Mouse (Mus musculus) bone marrow, adult 2 months (tissue): ENCODE results near the gene Nras. TPM values are rescaled to one million over a fixed set of nuclear protein-coding genes. Genes with fewer than 3 reads are reported as not detected.

Experiments
- H3K27ac ChIP-seq: fragments of 200-500 bp; 2 replicates; pipeline ENCODE4 v1.5.1; 2012; ENCODE audit warnings: low read depth, mild to moderate bottlenecking, control low read depth, inconsistent platforms, low read length; ENCODE audit not compliant: control insufficient read depth, poor library complexity, insufficient read depth
- H3K4me1 ChIP-seq: fragments of 200-500 bp; 2 replicates; pipeline ENCODE4 v1.6.1; 2011; ENCODE audit warnings: low read length; ENCODE audit not compliant: control insufficient read depth, insufficient read depth
- H3K4me3 ChIP-seq: fragments of 200-500 bp; replicated peaks from 2 replicates; pipeline ENCODE3; 2011; ENCODE audit warnings: mild to moderate bottlenecking, low read depth, low read length, control low read depth; ENCODE audit not compliant: control insufficient read depth
- CTCF ChIP-seq: fragments of 200-500 bp; IDR thresholded peaks from 2 replicates; pipeline ENCODE4 v1.5.1; 2011; ENCODE audit warnings: low read length, control low read depth; ENCODE audit not compliant: control insufficient read depth, insufficient read depth
- POLR2A ChIP-seq: fragments of 200-500 bp; IDR thresholded peaks from 2 replicates; pipeline ENCODE4 v1.6.1; 2011; ENCODE audit warnings: low read depth, mild to moderate bottlenecking, control low read depth, low read length, borderline replicate concordance; ENCODE audit not compliant: control insufficient read depth
- WGBS: fragments of 180-500 bp; shearing (Covaris S2); methylation state at CpG from one replicate; pipeline ENCODE4 v1.1.7; 2018; 5-methylcytosine and 5-hydroxymethylcytosine counted together
- polyA plus RNA-seq: library from polyadenylated mRNA; stranded (reverse); fragments of >200 nt; gene quantifications from 2 replicates; pipeline ENCODE4 v1.2.4, GENCODE M21; 2011; ENCODE audit warnings: low replicate concordance; ENCODE audit not compliant: missing spikeins, insufficient read depth, insufficient read length

The Nras gene
- polyA plus RNA-seq, 1 experiment, result 23.7 TPM

DNA sequence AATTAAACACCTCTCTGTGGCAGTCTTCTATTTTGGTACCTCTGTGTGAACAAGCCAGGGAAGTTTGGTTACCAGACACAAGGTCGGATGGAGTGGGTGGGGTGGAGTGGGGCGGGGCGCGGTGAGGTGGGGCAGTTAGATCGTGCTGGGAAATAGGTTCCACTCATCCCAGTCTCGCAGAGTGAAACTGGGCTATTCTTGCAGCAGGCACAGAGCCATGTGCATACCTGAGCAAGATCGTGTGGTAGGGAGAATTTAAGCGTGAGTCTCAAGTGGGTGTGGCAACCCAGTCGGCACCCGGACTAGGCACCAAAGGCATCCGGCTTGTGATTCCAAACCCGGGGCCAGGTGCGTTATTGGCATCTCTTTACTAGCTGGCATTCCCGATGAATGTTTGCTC lies 43.8 kb downstream of the Nras start:
- peak overlapping the region; percentile 79 for H3K4me3 ChIP-seq
- WGBS, result under 1% methylated on average over 14 of the region's 14 CpGs
- H3K4me1 ChIP-seq, result no peaks in the 10 kb centered on the region; the same call in 1 of the 2 replicates
- TF ChIP-seq CTCF, result no peak
- TF ChIP-seq POLR2A, result no peak
- no peak overlapping the region for H3K27ac ChIP-seq

DNA sequence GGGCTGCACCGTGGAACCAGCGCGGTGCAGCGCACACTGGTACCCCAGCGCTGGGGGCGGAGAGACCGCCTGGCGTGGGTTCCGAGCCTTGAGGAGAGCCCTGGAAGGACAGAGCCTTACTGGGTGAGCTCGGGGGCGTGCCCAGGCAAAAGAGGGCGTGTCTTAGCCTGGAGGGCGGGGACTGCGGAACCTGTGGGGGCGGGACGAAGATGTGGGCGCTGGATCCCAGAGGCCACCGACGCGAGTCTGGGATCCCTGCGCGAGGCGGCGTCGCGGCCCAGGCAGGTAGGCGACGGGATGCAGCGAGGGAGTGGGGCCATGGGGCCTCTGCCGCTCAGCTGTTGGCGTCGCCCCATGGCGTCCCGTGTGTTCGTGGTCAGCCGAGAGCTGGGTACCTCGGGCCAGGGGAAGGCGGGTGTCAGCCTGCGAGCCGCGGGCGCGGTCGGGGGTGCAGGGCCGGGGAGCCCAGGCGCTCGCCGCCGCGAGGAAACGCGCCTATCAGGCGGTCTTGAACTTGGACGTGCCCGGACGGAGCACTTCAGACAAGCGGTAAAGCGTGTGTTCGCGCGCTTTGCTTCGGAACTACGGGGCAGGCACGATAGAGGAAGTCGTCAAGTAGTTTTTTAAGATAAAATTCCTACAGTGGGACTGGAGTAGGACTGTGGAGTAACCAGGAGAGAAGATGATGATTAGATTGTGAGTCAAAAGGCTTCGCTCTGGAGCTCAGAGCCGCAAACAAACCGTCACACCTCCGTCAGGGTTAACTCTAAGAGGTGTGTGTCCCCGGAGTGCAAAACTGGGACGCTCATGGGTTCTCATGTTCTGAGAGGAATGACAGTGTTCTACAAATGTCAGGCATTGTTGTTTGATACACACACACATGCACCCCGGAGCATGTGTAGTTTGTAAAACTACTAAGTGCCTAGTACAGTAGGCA lies 44.6 kb downstream of the Nras start, which contains the start of gene Dennd2c:
TSS of gene Dennd2c (plus strand) at position 151 of the 937 bp plus-strand sequence.
- TF ChIP-seq POLR2A (peak; percentile 68; the same call in 1 of the 2 replicates), CTCF (no peak)
- no peaks in the 10 kb centered on the region; the same call in 1 of the 2 replicates for H3K4me1 ChIP-seq
- under 1% methylated on average over 72 of the region's 72 CpGs for WGBS
- peak within 1 kb of the TSS; percentile 52; the same call in 1 of the 2 replicates for H3K27ac ChIP-seq
- peak within 1 kb of the TSS; percentile 79 for H3K4me3 ChIP-seq

DNA sequence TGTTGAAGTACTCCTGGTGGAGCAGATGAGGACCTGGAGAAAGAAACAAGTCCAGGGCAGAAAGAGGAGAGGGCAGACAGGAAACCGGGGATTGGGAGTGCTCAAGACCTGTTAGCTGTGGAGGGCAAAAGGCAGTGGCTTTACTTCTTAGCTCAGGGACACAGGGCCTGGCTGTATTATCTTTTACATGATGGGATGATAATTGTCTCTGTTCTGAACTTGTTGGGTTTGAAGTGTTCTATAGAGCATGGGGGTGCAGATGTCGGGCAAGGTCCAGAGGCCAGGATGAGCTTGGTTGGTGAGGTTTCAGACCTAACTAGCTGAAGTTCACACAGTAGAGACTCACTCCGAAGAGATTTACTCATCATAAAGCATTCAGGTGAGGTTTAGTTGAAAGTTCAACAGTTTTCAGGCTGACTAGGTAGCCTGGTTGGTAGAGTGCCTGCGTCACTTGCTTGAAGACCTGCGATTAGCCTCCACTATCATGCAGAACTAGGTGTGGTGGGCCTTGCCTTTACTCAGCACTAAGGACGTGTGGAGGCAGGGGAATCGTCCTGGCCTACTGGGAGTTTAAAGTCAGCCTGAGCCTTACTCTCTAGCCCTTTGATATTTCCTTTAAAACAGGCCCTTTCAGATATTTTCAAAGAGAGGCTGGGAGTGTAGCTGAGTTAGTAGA lies 49.6 kb downstream of the Nras start:
- no peak for TF ChIP-seq POLR2A
- no peak for TF ChIP-seq CTCF
- H3K4me1 ChIP-seq, result peaks cover 3% of the 10 kb centered on the region
- WGBS, result 84% methylated on average over 7 of the region's 7 CpGs
- no peak overlapping the region for H3K27ac ChIP-seq
- no peak overlapping the region for H3K4me3 ChIP-seq

DNA sequence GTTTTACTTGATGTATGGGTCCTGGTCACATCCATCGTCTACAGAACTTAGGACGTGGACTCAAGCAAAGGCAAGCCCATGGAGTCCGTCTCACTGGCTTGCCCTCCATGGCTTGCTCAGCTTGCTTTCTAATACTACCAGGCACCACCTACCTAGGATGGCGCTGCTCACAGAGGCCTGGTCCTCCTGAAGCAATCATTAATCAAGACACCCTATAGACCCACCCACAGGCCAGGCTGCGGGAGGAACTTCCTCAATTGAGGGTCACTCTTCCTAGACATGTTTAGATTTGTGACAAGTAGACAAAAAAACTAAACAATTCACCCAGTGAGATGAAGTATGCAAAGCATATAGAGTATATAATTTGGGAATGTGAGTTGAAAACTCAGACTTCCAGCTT lies 54.1 kb downstream of the Nras start:
- Histone ChIP-seq H3K27ac (no peak overlapping the region), H3K4me3 (no peak overlapping the region), H3K4me1 (peaks cover 3% of the 10 kb centered on the region)
- 53% methylated on average over 5 of the region's 5 CpGs for WGBS
- TF ChIP-seq POLR2A (no peak), CTCF (no peak)

Other genes starting within 250 kb of the Nras start
- 4.2 TPM in 1 of 2 replicates, not detected in the other for gene Sycp1, start 122.2 kb upstream of the Nras start, polyA plus RNA-seq
- gene Nr1h5, start 94.2 kb upstream of the Nras start, polyA plus RNA-seq, result 0.52 TPM in 1 of 2 replicates, not detected in the other
- gene Sike1, start 62.6 kb upstream of the Nras start, polyA plus RNA-seq, result 8.4 and 18.8 TPM in 2 replicates
- 72.4 and 116 TPM in 2 replicates for gene Csde1, start 37.9 kb upstream of the Nras start, polyA plus RNA-seq
- gene Ampd1, start 15.7 kb downstream of the Nras start, polyA plus RNA-seq, result 2.1 TPM in 1 of 2 replicates, not detected in the other
- 10.2 and 12.8 TPM in 2 replicates for gene Dennd2c, start 44.3 kb downstream of the Nras start, polyA plus RNA-seq
- gene Bcas2, start 113.4 kb downstream of the Nras start, polyA plus RNA-seq, result 51.7 and 63.7 TPM in 2 replicates
- gene Trim33, start 221.0 kb downstream of the Nras start, polyA plus RNA-seq, result 10.2 and 13.9 TPM in 2 replicates